Mouse (Mus musculus): ENCODE measurements around the gene Frmd4a.

- no peak for TF ChIP-seq CTCF (conservative IDR thresholded peaks at IDR 0.05; ENCODE audit: low read length)
- TF ChIP-seq POU5F1 (IDR thresholded peaks at IDR 0.05; ENCODE audit: borderline replicate concordance, low read length): no peak
- TF ChIP-seq NANOG (IDR thresholded peaks at IDR 0.05; ENCODE audit: borderline replicate concordance, low read length): no peak
These were observed 149.6 kb downstream of the Frmd4a start for GRCm38 (mm10) chr2:4167131-4167530.
